Mouse (Mus musculus): ENCODE measurements around the gene Gm13539.

Gene Gm13539

GRCm38 (mm10) chr2:25828344-25828947 is 46.4 kb downstream of the Gm13539 start:
- DNase-seq: peak in 1 of 2 experiments; percentile 42

- no peak for DNase-seq
These were observed 48.7 kb downstream of the Gm13539 start for GRCm38 (mm10) chr2:25830786-25831185.

GRCm38 (mm10) chr2:25836291-25836690 is 54.2 kb downstream of the Gm13539 start:
- peak; percentile 13 to 19 for DNase-seq
